Mouse (Mus musculus) heart, postnatal 14 days (tissue): Measurements from ENCODE around the gene Ntn1. TPM values are rescaled to one million over a fixed set of nuclear protein-coding genes. Genes with fewer than 3 reads are reported as not detected.

Source experiments
- DNase-seq, 2 experiments: peaks; one replicate each; pipeline ENCODE4 v3.0.0; 2021 to 2022
- intact Hi-C: fragments of 180-260 bp; cut with DNase I; formaldehyde crosslinking; loops from one replicate; pipeline ENCODE4 v1.15.1; 2025
- total RNA-seq, 2 experiments: library from RNA; stranded (reverse); gene quantifications; 2 replicates each; pipeline ENCODE4 v1.2.3; 2021

The Ntn1 gene
- total RNA-seq, 2 experiments from 2014 or later = 52.7 to 55.5 TPM

DNA sequence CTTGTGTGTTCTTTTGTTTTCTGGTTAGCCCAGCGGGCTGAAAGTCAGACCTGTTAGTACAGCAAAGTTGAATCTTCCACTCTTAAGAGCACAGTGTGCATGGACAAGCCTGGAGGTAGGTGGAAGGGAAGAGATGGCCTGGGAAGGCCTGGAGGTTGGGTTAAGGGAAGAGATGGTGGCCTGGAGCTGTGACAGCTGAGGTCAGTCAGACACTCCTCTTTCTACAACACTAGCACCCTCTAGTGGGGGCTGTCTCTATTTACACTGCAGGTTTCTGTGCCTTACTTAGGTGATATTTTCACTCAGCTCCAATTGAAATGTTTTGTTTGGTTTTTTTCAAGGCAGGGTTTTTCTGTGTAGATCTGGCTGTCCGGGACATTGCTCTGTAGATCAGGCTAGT is 7.5 kb upstream of the Ntn1 start:
- intact Hi-C loops = loop anchor here (1.0 to 10.0 kb wide), 3 partner anchors 195 to 513 kb away; no protein-coding TSS in a partner anchor
- DNase-seq = peak; percentile 74 to 90

DNA sequence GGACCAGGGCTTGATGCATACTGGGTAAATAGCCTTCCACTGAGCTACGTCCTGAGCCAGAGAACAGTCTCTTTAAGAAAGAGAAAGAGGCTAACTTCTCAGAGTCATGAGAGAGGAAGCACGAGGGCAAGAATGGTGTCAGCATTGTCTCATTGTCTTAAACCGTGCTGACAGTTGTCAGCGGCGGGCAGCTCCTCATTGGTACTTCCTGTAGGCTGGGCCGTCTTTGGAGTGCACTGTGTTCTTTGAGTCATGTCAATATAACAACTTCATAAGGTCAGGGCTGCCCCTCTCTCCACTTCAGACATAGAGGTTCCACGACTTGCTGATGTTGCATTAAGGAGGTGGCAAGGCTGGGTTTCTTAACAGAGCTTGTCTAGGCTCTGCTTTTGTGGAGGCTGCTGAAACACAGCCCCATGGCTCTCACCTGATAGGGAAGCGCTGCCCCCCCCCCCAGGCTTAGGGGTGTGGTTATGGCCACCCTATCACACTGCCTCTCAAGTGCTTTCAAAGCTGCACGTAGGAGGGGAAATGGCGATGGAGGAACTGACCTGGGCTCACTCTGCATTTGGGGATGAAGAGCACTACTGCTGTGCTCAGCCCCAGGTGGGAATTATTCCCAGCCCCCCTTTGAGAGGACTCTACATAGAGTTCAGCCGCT is 6.8 kb upstream of the Ntn1 start:
- DNase-seq = no peak
- intact Hi-C loops = loop anchor here (10.0 kb wide), 1 partner anchor 513 kb away; no protein-coding TSS in a partner anchor

DNA sequence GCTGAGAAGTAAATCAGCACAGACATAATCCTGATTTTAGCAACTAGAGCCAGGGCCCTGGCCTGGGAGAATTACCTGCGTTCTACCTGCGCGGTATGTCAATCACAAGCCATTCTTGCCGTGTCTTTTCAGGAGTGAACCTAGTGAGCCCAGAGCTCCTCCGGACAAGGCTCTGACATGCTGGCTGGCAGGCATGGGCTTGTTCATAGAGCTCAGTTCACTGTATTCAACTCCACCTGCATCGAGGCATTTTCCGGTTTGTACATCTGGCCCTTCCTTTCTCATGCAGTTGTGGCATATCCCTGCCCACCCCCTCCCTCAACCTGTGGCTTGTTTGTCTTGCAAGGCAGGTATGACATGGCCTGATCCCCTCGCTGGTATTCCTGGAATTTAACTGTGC is 5.0 kb upstream of the Ntn1 start:
- intact Hi-C loops = loop anchor here (10.0 kb wide), 1 partner anchor 511 kb away; no protein-coding TSS in a partner anchor

DNA sequence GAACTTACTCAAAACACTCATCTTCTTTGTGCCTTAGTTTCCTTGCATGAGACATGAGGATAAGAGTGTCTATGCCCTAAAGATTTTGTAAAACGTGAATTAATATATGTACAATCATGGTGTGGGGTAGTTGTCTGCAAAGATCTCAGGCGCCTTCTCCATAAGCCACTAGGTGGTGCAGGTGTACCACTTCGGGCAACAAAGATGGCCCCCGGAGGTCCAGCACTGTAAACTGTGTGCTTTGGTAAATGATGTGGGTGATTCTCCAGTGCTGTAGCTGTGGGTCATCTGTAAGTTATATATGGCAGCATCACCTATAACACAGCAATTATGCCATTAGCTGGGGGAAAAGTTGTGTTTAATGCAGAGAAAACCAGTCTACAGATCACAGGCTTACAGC is 3.6 kb upstream of the Ntn1 start:
- intact Hi-C loops = loop anchor here (10.0 kb wide), 1 partner anchor 509 kb away; no protein-coding TSS in a partner anchor
- no peak for DNase-seq

More for the DNA sequence above, 5.0 kb upstream of the Ntn1 start:
- no peak for DNase-seq

DNA sequence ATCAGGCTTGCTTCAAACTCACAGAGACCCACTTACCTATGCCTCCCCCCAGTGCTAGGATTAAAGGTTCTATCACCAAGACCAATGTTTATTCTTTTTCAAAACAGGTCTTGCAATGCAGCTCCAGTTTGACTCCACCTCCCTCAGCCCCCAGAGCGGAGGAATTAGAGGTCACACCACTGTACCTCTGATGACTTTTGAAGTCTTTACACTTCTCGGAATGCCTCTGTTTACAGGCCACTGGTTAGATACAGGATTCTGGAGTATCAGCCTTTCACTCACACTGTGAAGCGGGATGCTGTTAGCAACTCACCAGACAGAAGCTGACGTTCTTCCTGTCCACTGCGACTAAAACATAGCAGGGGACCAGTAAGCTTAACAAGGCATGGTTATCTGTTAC is 805 bp upstream of the Ntn1 start:
- intact Hi-C loops = loop anchor here (10.0 kb wide), 1 partner anchor 507 kb away; no protein-coding TSS in a partner anchor
- no peak for DNase-seq

DNA sequence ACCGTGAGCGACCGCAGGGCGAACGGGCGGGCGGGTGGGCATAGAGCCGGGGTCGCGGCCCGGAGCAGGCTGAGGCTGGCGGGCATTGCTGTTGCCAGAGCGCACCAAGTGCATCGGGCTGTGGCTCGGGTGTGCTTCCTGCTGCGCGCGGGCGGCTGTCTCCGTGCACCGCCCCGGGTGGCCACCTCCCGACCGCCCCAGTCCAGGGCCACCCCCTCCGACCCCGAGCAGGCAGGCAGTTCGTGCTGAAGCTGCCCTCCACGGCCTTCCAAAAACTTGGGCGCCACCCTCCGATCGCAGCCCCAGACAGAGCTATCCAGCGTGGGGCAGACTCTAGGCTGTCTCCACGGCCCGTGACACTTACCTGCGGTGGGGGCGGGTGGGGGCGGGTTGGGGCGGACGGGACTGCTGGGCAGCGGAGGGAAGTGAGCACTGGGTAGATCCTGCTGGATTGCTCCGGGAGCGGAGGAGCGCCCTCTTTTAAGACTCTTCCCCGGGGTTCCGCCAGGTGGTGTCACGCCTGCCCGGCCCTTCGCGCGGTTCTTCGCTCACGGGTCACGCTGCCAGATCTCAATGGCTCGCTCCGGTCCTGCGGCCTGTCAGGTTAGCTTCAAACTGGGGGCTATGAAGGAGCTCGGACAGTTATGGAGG is 477 bp downstream of the Ntn1 start:
- DNase-seq = peak; percentile 58 to 70
- intact Hi-C loops = loop anchor here (10.0 kb wide), 1 partner anchor 505 kb away; no protein-coding TSS in a partner anchor

DNA sequence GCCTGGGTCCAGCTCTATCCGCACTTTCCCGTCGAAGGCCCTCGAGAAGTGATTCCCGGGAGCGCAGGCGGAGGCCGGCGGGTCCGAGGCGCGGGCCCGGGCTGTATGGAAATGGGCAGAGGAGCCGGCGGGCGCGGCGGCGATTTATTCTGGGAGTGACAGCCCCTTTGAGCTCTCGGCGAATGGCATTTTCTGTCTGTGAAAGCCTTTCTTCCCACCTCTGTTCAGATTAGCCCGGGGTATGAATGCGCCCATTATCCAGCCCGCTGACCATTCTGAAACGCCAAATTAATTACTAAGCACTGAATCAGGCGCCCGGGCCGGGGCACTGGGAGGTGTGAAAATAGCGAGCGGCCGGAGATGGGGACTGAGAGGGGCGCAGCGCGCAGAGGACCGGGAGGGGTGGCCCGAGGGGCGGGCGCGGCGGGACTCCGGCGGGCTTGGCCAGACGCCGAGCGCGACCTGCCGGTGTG is 1.0 kb downstream of the Ntn1 start:
- intact Hi-C loops = loop anchor here (10.0 kb wide), 1 partner anchor 505 kb away; no protein-coding TSS in a partner anchor
- peak; percentile 19 to 27 for DNase-seq

DNA sequence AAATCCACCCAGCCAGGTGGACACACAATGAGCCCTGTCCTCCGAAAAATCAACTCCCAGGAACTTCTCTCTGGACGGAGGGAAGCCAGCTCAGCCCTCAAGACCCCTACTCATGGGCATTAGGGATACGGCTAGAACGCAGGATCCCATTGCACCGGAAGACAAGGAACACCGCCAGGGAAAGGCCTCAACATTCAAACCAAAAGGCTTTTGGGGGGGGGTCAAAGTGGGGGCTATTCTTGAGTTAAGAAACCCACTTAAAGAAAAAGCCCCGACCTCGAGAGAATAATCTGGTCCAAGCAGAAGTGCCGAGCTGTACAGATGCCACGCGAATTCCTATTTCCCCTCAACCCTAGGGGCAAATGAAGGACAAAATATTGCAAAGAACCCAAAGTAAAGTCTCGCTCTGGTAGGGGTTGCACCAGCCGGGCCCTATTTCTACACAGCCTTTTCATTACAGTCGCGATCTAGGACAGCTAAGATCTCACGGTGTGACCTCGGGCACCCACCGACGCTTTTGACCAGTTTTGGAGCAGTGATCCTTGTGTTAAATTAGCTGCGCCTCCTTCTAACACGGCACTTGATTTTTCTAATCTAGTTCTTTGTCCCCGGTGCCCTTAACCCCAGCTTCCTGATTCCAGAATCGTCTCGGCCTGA is 1.6 kb downstream of the Ntn1 start:
- DNase-seq = no peak
- intact Hi-C loops = no loop called here

DNA sequence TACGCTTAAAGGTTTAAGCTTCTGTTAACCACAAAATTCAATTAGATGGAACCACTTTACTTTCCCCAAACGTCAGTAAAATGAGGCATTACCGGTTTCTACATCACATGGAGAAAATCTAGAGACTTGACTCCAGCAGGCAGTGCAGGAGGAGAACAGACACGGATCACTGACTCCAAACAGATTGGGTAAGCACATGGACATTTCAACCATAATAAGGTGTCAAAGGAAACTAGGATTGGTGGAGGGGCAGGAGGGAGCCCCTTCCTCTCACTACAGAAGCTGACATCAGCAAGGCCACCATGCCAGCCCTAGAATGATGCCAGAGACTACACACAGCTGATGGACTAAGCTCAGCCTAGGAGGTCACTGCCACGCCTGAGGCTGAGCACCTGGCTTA is 5.1 kb downstream of the Ntn1 start:
- intact Hi-C loops = no loop called here

DNA sequence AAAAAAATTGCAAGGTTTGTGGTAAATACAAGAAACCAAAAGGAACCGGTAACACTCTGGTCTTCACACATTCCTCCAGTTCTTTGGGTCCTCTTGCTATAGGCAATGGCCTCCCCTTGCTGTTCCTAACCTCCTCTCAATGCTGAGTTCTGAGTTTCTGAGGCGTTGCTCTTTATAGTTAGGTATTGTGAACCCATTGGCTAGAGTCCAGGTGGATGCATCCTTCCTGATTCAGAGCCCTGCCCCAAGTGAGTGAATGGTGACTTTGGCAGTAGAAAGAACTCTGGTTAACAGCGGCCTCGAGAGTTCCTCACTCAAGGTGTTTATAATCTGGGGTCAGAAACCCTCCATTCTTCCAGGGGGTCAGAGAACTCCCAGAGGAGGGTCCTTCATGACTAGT is 5.9 kb downstream of the Ntn1 start:
- no peak for DNase-seq
- intact Hi-C loops = no loop called here

More for the DNA sequence above, 5.1 kb downstream of the Ntn1 start:
- no peak for DNase-seq

DNA sequence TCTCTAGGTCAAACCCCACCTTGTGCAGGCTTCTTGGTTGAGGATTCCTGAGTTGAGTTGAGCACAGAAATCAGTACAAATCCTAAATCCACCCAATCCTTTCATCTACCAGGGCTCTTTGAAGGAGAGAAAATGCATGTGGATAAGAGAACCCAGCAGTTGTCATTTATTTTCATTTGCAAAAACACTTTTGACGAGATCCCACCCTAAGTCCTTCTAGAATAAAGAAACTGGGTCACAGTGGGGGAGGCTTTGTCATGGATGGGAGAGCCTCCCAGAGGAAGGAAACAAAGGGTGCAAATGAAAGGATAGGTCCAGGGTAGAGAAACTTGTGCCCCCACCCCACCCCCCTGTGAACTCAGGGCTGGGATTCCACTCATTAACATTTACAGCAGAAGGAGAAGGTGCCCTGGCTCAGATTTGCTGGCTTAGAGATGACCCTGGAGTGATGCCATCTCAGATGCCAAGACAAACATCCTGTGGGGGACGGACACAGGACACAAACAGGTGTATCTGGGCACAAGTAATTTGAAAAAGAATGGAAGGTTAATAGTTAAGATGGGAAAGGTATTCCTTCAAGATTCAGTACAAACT is 6.6 kb downstream of the Ntn1 start:
- intact Hi-C loops = no loop called here
- no peak for DNase-seq

DNA sequence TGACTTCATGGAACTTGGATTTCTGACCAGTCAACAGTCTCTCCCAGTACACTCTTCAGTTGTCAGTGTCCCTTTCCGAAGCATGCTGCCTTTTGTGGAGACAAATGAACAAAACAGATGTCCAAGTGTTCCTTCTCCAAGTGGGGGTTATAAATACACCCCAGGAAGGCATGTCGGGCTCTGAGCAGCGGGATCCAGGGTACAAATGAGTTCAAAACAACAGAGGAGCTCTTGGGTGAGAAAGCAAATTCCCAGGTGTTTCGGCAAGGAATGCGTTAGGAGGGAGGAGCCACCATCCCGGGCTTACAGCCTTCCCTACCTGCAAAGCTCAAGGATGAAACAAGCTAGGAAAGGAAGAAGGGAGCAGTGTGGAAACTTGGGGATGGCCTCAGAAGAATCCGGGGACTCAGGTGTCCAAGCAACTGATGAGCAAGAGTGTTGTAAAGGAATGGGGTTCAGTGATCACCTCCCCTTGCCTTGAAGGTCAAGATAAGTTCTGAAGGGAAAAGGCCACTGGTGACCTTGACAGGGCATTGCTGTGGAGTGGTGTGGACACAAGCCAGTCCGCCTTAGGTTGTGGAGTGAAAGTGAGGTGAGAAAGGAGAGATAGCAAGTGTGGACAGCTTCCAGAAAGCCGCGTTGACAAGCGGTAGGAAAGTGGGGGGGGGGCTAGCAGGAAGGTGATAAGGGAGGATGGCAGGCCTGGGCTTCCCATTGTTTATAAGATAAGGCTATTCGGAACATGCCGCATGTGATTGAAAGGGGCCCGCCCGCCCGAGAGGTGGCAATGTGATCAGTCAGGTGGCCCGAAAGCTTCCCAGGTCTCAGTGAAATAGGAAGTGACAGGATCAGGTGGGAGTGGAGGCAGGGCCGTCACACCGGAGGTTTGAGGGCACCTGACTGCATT is 10.0 kb downstream of the Ntn1 start:
- intact Hi-C loops = no loop called here
- DNase-seq = peak; percentile 35 to 49

DNA sequence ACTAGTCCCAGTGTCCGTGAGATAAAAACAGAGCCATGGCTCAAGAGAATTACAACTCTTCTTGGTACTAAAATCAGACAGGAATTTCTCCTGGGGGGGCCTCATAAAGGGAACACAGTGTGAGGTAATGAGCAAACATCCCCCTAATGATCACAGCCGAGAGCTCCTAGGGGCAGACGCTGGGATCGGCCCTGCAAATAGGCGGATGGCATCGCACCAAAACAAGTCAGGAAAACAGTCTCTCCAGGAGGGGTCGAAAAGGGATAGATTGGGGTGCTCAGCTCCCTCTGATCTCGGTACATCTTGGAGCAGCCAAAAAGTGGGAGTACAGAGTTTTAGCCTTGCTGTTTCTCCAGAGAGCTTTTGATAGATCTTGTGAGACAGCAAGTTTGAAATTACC is 11.0 kb downstream of the Ntn1 start:
- intact Hi-C loops = no loop called here
- peak in 1 of 2 experiments; percentile 26 for DNase-seq

DNA sequence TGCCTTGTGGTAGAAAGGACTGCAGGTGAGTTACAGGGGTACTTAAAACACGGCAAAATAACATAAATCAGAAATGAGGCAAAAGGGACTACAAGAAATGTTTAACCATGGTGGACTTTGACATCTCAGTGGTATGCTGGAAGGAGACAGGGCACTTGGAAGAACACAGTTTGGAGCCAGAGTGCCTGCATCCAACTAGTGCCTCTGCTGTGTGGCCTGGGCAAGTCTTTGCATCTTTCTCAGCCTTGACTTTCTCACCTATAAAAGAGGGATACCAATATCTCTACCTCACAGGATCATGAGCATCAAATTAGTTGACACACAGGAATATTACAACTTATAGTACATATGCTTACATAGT is 12.0 kb downstream of the Ntn1 start:
- intact Hi-C loops = no loop called here
- DNase-seq = no peak

DNA sequence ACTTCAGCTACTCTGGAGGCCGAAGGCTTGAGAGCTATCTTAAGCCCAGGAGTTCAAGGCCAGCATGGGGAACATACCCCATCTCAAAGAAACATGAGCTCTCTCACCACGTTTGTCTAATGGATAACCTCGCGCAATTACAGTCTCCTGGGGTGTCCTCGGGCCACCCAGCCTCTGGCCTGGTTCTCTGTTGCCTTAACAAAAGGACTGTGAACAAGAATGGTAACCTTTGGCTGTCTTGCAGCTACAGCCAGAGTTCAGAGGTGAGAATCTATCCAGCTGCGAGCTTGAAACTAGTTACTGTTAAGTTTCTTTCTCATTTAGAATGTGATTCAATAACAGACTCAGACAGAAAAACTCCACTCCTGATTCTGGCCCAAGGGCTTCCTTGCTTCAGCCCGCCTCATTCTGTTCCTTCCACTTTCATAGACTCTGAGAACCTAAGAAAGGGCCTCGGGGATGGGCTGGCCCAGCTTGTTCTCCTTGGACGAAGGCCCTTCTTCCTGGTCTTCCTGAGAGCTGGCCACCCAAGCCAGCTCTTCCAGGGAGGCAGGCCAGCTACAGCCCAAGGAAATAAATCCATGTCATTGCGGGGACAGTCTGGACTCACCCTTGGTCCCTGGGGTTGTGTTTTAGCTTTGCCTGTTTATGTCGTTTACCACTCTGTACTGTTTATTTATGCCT is 12.5 kb downstream of the Ntn1 start:
- intact Hi-C loops = no loop called here

DNA sequence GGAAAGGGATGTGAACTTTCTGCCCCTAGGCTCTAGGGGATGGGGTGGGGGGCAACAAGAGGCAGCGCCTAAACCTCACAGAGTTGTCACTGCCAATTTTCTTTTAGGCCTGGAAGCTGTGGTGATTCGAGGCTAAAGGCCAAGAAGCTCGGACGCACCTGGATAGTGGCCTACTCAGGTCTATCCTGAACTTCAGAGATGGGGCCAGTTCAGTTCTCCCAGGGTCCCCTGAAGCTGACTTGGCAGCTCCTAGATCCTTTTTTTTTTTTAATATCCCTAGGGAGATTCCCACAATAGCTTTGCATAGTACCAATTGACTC is 13.2 kb downstream of the Ntn1 start:
- intact Hi-C loops = no loop called here
- DNase-seq = no peak

More for the DNA sequence above, 12.5 kb downstream of the Ntn1 start:
- DNase-seq = peak in 1 of 2 experiments; percentile 37

DNA sequence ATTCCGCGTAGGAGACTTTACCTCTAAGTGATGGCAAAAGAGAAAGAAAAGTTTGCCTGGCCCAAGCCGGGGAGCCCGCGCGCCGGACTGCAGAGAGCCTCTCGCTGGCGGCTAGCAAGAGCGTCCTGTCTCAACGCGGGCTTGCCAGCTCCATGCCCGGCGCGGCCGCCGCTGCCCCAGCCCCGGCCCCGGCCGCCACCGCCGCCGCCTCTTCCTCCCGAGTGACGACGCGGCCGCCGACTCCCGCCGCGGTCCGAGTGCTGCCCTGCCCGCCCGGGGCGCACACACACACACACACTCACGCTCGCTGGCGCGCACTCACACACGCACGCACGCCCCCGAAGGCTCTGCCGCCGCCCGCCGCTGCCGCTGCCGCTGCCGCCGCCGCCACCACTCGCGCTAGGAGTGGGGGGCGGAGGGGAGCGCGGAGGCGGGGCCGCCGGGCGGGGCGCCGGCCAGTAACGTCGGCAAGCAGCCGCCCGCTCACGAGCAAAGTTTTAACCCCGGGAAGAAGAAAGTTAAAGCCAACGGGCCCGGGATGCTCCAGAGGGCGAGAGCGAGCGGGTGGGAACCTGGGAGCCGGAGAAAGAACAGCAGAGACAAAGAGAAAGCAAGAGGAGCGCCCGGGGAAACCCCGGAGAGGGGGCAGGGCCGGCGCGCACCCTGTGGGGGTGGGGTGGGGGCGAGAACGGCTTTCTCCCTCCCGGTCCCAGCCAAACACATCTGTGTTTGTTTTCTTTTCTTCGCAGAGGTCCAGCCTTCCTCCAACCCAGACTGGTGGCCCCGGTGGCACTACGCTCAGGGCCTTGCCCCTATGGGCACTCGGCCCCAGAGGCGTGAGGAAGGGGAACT is 13.8 kb downstream of the Ntn1 start:
- peak; percentile 78 to 81 for DNase-seq
- intact Hi-C loops = no loop called here

DNA sequence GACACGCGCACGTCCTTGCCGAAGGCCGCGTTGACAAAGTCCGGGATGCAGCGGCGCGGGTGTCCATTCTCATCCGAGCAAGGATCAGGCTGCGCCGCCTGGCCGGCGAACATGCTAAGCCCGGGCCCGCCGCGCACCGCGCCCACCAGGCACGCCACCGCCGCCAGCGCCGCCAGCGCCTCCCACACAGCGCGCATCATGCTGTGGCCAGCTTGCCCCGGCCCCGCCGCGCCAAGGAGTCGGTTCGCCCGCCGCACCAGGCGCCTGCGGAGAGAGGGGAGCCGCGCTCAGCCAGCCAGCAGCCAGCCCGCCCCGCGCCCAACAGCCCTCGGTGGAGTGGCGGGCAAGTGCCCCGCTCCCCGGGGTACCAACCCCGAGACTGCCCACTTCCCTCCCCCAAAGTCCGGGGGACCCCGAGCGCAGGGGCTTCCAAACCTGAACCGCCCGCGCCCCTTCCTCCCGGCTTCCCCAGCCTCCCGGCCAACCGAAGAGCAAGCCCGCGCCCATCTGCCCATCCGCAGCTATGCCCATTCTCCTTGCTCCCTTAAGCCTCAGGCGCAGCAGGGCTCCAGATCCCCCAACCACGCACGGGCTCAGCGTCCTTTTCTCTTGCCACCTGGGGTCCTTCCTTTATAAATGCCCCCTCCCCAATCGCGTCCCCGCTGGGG is 14.6 kb downstream of the Ntn1 start:
- DNase-seq = peak; percentile 50 to 61
- intact Hi-C loops = no loop called here
